Mouse (Mus musculus): ENCODE measurements around the gene Pecam1. TPM values are rescaled to one million over a fixed set of nuclear protein-coding genes. Genes with fewer than 3 reads are reported as not detected.
"Not testable (repeated sequence)": the region's sequence is repeated elsewhere in the genome, so short reads cannot be mapped to it uniquely, and the experiment has no call there.

Gene Pecam1
- polyA plus RNA-seq, 1 experiment from 2014 or later = 69.9 TPM

GRCm38 (mm10) chr11:106753314-106753713, 2.9 kb upstream of the Pecam1 start:
- H3K9me3 ChIP-seq (ENCODE audit: control insufficient read depth, low read length) = no peaks in the 10 kb centered on the region
- H3K9ac ChIP-seq (ENCODE audit: low read length) = no peak overlapping the region
- H3K27me3 ChIP-seq (ENCODE audit: control insufficient read depth, insufficient read depth, low read length) = no peaks in the 10 kb centered on the region
- ATAC-seq (ENCODE audit: insufficient number of reproducible peaks, insufficient read depth, low FRiP score, low read depth) = no peak
- H3K4me1 ChIP-seq (ENCODE audit: control insufficient read depth in 2 of 2, insufficient read depth in 2 of 2, low read length in 2 of 2) = peaks cover 5% of the 10 kb centered on the region in 2 experiments; a peak in 3 of 4 replicates
- no peak overlapping the region for H3K27ac ChIP-seq (replicated peaks in 1 of 2; ENCODE audit: control insufficient read depth in 1 of 2, insufficient read depth in 1 of 2, low read depth in 2 of 2, low read length in 2 of 2)
- no peak overlapping the region for H3K4me2 ChIP-seq (ENCODE audit: low read length)
- H3K36me3 ChIP-seq (ENCODE audit: control insufficient read depth, insufficient read depth, low read length) = no peaks in the 10 kb centered on the region
- no peak overlapping the region for H3K4me3 ChIP-seq (ENCODE audit: control insufficient read depth in 1 of 2, insufficient read depth in 1 of 2, low read depth in 1 of 2, low read length in 2 of 2)
- 61% methylated on average over 6 of the region's 6 CpGs for WGBS

DNA sequence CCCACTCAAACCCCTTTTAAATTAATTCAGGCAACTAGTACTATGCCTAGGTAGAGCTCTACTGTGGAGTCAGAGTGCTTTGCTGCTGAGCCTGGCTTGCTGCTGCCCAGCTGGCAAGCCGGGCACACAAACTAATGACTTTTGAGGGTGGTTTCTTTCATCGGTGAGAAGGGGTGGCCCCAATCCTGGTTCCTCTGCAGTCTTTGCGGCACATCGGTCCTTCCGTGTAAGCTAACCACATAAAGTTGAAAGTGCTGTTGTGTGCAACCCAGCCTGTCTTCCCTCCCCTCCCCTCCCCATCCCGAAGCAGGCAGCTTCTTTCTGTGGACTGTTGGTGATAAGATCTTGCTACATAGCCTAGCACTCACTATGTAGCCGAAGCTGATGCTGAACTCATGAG, 1.7 kb upstream of the Pecam1 start:
- no peaks in the 10 kb centered on the region; a peak in 1 of 4 replicates for H3K4me1 ChIP-seq (ENCODE audit: control insufficient read depth in 2 of 2, insufficient read depth in 2 of 2, low read length in 2 of 2)
- H3K9ac ChIP-seq (ENCODE audit: low read length) = no peak overlapping the region
- 66% methylated on average over 7 of the region's 7 CpGs for WGBS
- no peak overlapping the region for H3K4me2 ChIP-seq (ENCODE audit: low read length)
- no peak for ATAC-seq (ENCODE audit: insufficient number of reproducible peaks, insufficient read depth, low FRiP score, low read depth)
- H3K36me3 ChIP-seq (ENCODE audit: control insufficient read depth, insufficient read depth, low read length) = no peaks in the 10 kb centered on the region
- no peak overlapping the region for H3K4me3 ChIP-seq (ENCODE audit: control insufficient read depth in 1 of 2, insufficient read depth in 1 of 2, low read depth in 1 of 2, low read length in 2 of 2)
- H3K27me3 ChIP-seq (ENCODE audit: control insufficient read depth, insufficient read depth, low read length) = no peaks in the 10 kb centered on the region
- H3K9me3 ChIP-seq (ENCODE audit: control insufficient read depth, low read length) = 0 out of 2 replicates have a peak, but pooled peaks cover 3% of the 10 kb centered on the region
- no peak overlapping the region for H3K27ac ChIP-seq (replicated peaks in 1 of 2; ENCODE audit: control insufficient read depth in 1 of 2, insufficient read depth in 1 of 2, low read depth in 2 of 2, low read length in 2 of 2)

DNA sequence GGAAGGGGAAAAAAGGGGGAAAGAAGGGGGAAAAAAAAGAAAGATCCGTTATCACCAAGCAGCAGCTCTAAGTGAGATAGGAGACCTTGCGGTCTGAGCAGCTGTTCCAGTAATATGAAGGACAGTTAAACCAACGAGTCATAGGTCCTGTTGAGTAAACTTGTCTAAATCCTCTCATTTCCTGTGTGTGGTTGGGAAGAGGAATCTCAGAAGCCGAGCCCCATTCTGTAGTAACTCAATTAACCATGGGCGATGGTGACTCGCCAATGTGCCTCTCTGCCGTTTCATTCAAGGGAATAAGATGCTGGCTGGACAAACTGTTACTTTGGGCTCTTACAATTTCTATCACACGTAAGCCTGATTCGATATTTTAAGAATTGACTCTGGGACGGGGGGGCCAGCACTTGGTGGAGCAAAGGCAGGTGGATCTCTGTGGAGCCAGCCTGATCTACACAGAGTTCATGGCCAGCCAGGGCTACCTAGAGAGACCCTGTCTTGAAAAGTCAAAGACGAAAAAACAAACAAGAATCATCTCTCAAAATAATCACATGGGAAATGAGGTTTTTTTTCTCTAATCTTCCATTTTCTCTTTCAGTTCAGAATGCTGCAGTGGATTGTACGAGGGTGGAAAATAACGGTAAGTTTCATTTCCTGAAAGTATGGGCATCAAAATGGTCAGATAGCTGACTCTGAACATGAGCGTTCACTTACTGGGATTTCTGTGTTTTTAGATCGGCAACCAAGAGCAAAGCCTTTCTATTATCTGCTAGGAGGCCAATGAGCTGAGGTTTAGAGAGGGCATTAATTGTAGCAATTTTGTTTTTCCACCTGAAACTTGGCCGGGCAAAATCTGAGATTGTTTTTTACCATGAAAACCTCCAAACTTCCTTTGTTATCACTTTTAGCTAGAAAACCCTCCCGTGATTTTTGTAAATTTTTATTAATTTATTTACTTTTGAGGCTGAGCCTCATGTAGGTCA, 901 bp upstream of the Pecam1 start, which contains the start of gene Milr1:
Milr1 (plus strand) TSS at position 188 of the 980 bp plus-strand sequence.
- no peaks in the 10 kb centered on the region; a peak in 1 of 4 replicates for H3K4me1 ChIP-seq (ENCODE audit: control insufficient read depth in 2 of 2, insufficient read depth in 2 of 2, low read length in 2 of 2)
- 0 out of 2 replicates have a peak, but pooled peaks cover 3% of the 10 kb centered on the region for H3K9me3 ChIP-seq (ENCODE audit: control insufficient read depth, low read length)
- WGBS = 80% methylated on average over 17 of the region's 17 CpGs
- ATAC-seq (ENCODE audit: insufficient number of reproducible peaks, insufficient read depth, low FRiP score, low read depth) = no peak
- no peak within 1 kb of the TSS for H3K4me3 ChIP-seq (ENCODE audit: control insufficient read depth in 1 of 2, insufficient read depth in 1 of 2, low read depth in 1 of 2, low read length in 2 of 2)
- H3K27ac ChIP-seq (replicated peaks in 1 of 2; ENCODE audit: control insufficient read depth in 1 of 2, insufficient read depth in 1 of 2, low read depth in 2 of 2, low read length in 2 of 2) = no peak within 1 kb of the TSS
- no peak within 1 kb of the TSS for H3K4me2 ChIP-seq (ENCODE audit: low read length)
- no peaks in the 10 kb centered on the region for H3K27me3 ChIP-seq (ENCODE audit: control insufficient read depth, insufficient read depth, low read length)
- H3K36me3 ChIP-seq (ENCODE audit: control insufficient read depth, insufficient read depth, low read length) = no peaks in the 10 kb centered on the region
- no peak within 1 kb of the TSS for H3K9ac ChIP-seq (ENCODE audit: low read length)

DNA sequence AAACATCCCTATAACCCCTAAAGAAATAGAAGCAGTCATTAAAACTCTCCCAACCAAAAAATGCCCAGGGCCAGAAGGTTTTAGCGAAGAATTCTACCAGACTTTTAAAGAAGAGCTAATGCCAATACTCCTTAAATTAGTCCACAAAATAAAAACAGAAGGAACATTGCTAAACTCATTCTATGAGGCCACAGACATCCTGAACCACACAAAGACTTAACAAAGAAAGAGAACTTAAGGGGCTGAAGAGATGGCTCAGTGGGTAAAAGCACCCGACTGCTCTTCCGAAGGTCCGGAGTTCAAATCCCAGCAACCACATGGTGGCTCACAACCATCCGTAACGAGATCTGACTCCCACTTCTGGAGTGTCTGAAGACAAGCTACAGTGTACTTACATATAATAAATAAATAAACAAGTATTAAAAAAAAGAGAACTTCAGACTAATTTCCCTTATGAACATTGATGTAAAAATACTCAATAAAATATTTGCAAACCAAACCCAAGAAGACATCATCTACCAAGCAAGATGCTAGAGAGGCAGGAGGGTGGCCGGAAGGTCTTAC, 789 bp downstream of the Pecam1 start:
- not testable (repeated sequence) for H3K27me3 ChIP-seq (ENCODE audit: control insufficient read depth, insufficient read depth, low read length); H3K4me3 ChIP-seq (ENCODE audit: control insufficient read depth in 1 of 2, insufficient read depth in 1 of 2, low read depth in 1 of 2, low read length in 2 of 2); H3K4me1 ChIP-seq (ENCODE audit: control insufficient read depth in 2 of 2, insufficient read depth in 2 of 2, low read length in 2 of 2); H3K27ac ChIP-seq (replicated peaks in 1 of 2; ENCODE audit: control insufficient read depth in 1 of 2, insufficient read depth in 1 of 2, low read depth in 2 of 2, low read length in 2 of 2); H3K9ac ChIP-seq (ENCODE audit: low read length); H3K9me3 ChIP-seq (ENCODE audit: control insufficient read depth, low read length); H3K4me2 ChIP-seq (ENCODE audit: low read length); H3K36me3 ChIP-seq (ENCODE audit: control insufficient read depth, insufficient read depth, low read length); ATAC-seq (ENCODE audit: insufficient number of reproducible peaks, insufficient read depth, low FRiP score, low read depth)
- 95% methylated on average over 7 of the region's 7 CpGs for WGBS

DNA sequence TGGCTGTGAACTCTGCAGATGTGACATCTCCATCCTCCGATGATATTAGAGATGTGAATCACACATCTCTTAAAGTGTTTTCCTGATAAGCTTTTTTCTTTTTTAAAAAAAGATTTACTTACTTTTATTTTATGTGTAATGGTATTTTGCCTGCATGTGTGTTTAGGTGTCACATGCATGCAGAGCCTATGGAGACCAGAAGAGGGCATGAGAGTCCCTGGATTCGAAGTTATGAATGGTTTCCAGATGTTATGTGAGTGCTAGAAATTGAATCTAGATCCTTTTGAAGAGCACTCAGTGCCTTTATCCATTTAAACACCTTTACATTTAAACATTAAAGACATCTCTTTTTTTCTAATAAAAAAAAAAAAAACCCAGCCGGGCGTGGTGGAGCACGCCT, 5.5 kb downstream of the Pecam1 start:
- Histone ChIP-seq H3K9ac (ENCODE audit: low read length) (no peak overlapping the region), H3K27me3 (ENCODE audit: control insufficient read depth, insufficient read depth, low read length) (no peaks in the 10 kb centered on the region), H3K4me1 (ENCODE audit: control insufficient read depth in 2 of 2, insufficient read depth in 2 of 2, low read length in 2 of 2) (no peaks in the 10 kb centered on the region), H3K27ac (replicated peaks in 1 of 2; ENCODE audit: control insufficient read depth in 1 of 2, insufficient read depth in 1 of 2, low read depth in 2 of 2, low read length in 2 of 2) (no peak overlapping the region), H3K9me3 (ENCODE audit: control insufficient read depth, low read length) (0 out of 2 replicates have a peak, but pooled peaks cover 3% of the 10 kb centered on the region), H3K36me3 (ENCODE audit: control insufficient read depth, insufficient read depth, low read length) (no peaks in the 10 kb centered on the region), H3K4me3 (ENCODE audit: control insufficient read depth in 1 of 2, insufficient read depth in 1 of 2, low read depth in 1 of 2, low read length in 2 of 2) (no peak overlapping the region), H3K4me2 (ENCODE audit: low read length) (no peak overlapping the region)
- ATAC-seq (ENCODE audit: insufficient number of reproducible peaks, insufficient read depth, low FRiP score, low read depth) = no peak
- WGBS = 88% methylated on average over 5 of the region's 5 CpGs

DNA sequence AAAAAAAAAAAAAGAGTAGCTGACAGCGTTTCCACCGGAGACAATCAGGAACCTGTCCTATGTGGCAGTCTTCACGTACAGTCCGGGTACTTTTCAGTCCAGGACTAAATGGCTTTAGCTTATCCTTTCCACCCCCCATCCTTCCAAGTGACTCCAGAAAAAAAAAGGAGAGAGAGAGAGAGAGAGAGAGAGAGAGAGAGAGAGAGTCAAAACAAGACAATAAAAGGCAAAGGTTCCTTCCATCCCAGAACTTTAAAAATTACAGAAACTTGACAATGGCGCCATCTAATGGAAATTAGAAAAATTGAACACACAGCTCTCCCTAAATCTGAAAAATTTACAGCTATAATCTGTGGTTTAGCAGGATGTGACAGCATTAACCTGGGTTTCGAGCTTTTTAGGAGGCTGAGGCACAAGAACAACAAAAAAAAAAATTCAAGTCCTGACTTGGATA, 8.0 kb downstream of the Pecam1 start:
- H3K9ac ChIP-seq (ENCODE audit: low read length) = no peak overlapping the region
- no peak overlapping the region for H3K27ac ChIP-seq (replicated peaks in 1 of 2; ENCODE audit: control insufficient read depth in 1 of 2, insufficient read depth in 1 of 2, low read depth in 2 of 2, low read length in 2 of 2)
- no peaks in the 10 kb centered on the region for H3K36me3 ChIP-seq (ENCODE audit: control insufficient read depth, insufficient read depth, low read length)
- peaks cover 0 to under 1% of the 10 kb centered on the region in 2 experiments; a peak in 1 of 4 replicates for H3K4me1 ChIP-seq (ENCODE audit: control insufficient read depth in 2 of 2, insufficient read depth in 2 of 2, low read length in 2 of 2)
- no peak for ATAC-seq (ENCODE audit: insufficient number of reproducible peaks, insufficient read depth, low FRiP score, low read depth)
- H3K4me3 ChIP-seq (ENCODE audit: control insufficient read depth in 1 of 2, insufficient read depth in 1 of 2, low read depth in 1 of 2, low read length in 2 of 2) = no peak overlapping the region
- no peaks in the 10 kb centered on the region for H3K9me3 ChIP-seq (ENCODE audit: control insufficient read depth, low read length)
- no peak overlapping the region for H3K4me2 ChIP-seq (ENCODE audit: low read length)
- WGBS = 46% methylated on average over 6 of the region's 6 CpGs
- no peaks in the 10 kb centered on the region for H3K27me3 ChIP-seq (ENCODE audit: control insufficient read depth, insufficient read depth, low read length)

DNA sequence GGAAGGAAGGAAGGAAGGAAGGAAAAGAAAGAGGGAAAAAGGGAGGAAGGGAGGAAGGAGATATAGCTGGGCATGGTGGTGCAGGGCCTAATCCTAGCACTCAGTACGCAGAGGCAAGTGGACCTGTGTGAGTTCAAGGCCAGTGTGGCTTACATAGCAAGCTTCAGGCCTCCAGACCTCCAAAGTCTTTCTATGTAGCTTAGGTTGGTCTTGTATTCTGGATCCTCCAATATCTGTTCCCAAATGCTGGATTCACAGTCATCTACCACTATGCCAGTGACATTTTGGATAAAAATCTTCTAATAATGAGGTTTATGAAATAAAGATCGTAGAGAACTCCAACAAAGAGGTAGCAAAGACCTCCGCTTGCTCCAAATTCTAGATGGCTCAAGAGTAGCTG, 8.6 kb downstream of the Pecam1 start:
- Histone ChIP-seq H3K27me3 (ENCODE audit: control insufficient read depth, insufficient read depth, low read length) (no peaks in the 10 kb centered on the region), H3K27ac (replicated peaks in 1 of 2; ENCODE audit: control insufficient read depth in 1 of 2, insufficient read depth in 1 of 2, low read depth in 2 of 2, low read length in 2 of 2) (no peak overlapping the region), H3K9ac (ENCODE audit: low read length) (no peak overlapping the region), H3K36me3 (ENCODE audit: control insufficient read depth, insufficient read depth, low read length) (no peaks in the 10 kb centered on the region), H3K9me3 (ENCODE audit: control insufficient read depth, low read length) (no peaks in the 10 kb centered on the region), H3K4me3 (ENCODE audit: control insufficient read depth in 1 of 2, insufficient read depth in 1 of 2, low read depth in 1 of 2, low read length in 2 of 2) (no peak overlapping the region), H3K4me2 (ENCODE audit: low read length) (no peak overlapping the region), H3K4me1 (ENCODE audit: control insufficient read depth in 2 of 2, insufficient read depth in 2 of 2, low read length in 2 of 2) (peaks cover 3% of the 10 kb centered on the region in 2 experiments; a peak in 1 of 4 replicates)
- 84% methylated on average over 3 of the region's 3 CpGs for WGBS
- ATAC-seq (ENCODE audit: insufficient number of reproducible peaks, insufficient read depth, low FRiP score, low read depth) = no peak; the same call in 1 of the 2 replicates

All from heart, embryonic 14.5 days (tissue).